Mouse (Mus musculus) left cerebral cortex, postnatal 4 days (tissue): ENCODE data around the gene Tgm7. TPM values are rescaled to one million over a fixed set of nuclear protein-coding genes. Genes with fewer than 3 reads are reported as not detected.

Source experiments
- DNase-seq: peaks from one replicate; pipeline ENCODE4 v3.0.0-alpha.2; 2022
- intact Hi-C: fragments of 180-260 bp; cut with DNase I; formaldehyde crosslinking; loops from one replicate; pipeline ENCODE4 v1.15.1; 2025
- total RNA-seq, 2 experiments: library from RNA; stranded (reverse); gene quantifications; 2 replicates each; pipeline ENCODE4 v1.2.3; 2021

Tgm7 gene
- total RNA-seq, 2 experiments from 2014 or later: not detected

DNA sequence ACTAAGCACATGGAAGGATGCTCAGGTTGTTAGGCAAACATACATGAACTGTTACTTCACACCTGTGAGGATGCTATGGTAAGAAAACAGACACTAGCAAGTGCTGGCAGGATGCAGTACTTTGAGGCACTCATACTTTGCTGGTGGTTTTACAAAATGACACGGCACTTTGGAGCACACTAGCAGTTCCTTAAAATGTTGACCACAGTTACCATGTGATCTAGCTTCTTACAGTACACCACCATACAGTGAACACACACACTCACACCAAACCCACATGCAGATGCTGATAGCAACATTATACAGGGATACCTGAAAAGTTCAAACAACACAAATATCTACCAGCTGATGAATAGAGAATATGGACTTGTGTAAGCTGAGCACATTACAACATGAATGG lies 27.0 kb downstream of the Tgm7 start:
- intact Hi-C loops: no loop called here
- no peak for DNase-seq

DNA sequence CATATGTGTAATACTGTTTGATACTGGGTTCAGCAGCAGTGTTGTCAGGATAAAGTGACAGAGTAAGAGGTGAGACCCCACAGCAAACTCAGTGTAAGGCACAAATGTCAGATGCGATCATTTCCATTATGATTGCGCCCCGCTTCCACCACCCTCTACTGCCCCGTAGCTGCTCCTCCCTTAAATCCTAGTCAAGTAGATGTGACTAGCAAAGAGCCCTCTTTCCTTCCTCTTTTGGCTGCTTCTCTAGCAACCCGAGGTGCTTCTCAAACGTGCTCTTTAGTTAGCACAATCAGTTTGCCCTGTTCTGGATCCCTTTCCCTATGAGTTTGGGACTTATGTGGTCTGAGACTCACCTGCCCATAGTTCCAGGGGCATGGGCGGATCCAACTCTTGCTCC lies 34.8 kb downstream of the Tgm7 start:
- DNase-seq: no peak
- intact Hi-C loops: no loop called here

DNA sequence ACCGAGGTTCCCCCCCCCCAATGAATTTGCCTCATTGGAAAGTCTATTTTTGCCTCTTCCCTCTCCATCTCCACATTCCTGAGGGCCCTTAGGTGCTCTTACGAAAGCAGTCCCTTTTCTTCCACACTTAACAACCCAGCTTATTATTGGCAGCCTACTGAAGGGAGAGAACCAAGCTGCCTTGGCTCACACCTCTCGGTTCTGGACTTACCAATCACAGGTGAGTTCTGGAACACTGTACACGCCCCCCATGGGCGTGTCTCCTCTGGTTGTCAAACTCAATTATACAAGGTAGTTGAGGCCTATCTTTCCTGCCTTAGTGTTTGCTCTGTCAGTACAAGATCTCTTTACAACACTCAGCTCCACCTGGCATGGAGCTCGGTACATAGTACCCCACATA lies 37.7 kb downstream of the Tgm7 start:
- intact Hi-C loops: no loop called here
- no peak for DNase-seq

DNA sequence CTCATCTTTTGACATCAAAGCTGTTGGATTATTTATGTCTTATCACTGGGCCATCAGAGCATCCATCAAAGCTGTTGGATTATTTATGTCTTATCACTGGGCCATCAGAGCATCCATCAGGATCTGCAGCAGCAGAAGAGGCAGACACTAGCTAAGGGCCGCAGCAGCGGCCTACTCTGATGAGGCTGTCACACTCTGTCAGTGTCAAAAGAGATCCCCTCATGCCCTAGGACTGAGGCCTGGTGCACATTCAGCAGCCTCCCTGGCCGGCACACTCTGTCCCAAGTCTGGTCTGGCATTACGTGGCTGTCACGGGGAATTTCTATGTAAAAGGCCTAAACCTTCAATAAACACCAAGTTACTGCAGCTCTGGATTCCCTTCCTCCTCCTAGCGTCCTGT lies 40.1 kb downstream of the Tgm7 start:
- intact Hi-C loops: no loop called here
- no peak for DNase-seq

DNA sequence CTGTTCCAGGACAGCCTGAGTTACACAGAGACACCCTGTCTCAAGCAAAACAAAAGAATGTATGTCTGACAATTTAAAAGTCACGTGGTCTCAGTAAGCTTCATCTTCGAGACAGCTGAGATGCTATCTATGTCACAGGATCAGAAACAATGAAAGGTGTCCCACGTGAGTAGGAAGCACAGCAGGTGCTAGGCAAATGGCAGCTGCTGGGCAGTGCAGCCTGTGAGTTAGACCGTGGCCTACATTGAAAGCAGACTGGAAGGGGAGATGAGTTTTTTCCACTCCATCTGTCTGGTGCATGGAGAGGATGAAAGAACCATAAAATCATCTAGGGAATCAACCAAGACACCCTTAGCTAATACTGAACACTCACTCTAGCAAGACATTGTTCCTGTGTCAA lies 42.5 kb downstream of the Tgm7 start:
- intact Hi-C loops: no loop called here
- no peak for DNase-seq

DNA sequence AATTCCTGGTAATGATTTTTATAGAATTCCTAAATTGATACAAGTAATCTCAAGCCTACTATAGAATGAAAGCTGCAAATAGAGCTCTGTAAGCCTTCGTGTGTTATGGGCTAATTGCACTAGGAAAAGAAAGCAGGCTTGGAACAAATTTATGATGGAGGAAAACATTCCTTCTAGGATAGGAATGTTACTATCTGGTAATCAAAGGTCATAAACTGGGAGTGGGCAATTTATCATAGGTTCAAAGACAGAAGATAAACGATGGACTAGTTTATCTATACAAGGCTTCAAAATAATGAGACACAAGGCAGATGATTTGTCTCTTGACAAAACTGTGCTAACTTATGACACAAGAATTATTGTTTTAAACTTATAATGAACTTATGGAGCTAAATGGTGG lies 48.3 kb downstream of the Tgm7 start:
- intact Hi-C loops: no loop called here
- no peak for DNase-seq

DNA sequence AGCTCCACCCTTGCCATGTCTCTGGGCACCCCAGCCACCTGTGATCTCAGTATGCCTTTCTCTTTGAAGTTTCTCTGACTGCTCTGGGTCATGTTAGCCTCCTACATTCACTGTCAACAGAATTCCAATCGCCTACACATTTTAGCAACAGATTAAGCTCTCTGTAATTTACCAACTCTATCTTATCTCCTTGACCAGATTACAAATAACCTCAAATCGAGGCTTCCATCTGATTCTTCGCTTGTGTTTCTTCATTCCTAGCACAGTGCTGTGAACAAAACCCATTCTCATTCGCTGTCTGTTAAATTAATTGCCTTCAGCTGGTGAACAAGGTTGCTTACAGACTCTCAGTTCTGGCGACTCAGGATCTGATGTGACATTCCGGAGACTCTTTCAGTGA lies 51.6 kb downstream of the Tgm7 start:
- intact Hi-C loops: no loop called here
- no peak for DNase-seq

DNA sequence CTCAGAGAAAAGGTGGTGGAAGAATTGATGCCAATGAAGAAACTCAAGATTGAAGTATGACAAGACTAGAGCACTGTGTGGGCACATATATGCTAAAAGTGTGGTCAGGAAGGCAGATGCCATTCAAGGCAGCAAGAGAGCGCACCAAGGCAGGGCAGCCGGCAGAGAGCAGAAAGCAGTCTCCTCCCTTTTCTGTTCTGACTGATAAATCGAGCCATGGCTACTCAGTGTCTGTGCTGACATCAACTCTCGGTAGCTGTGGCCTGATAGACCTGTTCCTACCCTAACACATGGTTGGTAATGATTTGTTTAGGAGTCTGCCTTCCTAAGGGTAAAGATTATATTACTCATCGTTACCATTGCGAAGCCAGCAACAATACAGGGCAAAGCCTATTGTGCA lies 53.7 kb downstream of the Tgm7 start:
- DNase-seq: no peak
- intact Hi-C loops: no loop called here

DNA sequence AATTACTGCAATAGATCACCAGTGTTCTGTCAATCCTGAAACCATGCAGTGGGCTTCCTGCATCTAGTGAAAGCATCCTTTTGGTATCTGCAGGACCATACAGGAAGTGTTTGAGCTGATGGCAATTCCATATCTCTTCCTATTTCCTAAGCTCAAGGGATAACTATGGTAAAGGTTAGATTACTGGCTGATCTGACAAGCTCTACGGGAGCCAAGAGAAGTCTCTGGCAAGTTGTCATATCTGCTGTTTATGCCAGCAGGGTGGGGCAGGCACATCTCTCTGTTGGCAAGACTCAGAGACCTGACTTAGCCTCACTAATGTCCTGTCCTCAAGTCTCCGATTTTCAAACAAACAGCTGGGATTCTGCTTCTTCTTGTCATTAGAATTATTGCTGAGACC lies 55.5 kb downstream of the Tgm7 start:
- intact Hi-C loops: no loop called here
- no peak for DNase-seq

DNA sequence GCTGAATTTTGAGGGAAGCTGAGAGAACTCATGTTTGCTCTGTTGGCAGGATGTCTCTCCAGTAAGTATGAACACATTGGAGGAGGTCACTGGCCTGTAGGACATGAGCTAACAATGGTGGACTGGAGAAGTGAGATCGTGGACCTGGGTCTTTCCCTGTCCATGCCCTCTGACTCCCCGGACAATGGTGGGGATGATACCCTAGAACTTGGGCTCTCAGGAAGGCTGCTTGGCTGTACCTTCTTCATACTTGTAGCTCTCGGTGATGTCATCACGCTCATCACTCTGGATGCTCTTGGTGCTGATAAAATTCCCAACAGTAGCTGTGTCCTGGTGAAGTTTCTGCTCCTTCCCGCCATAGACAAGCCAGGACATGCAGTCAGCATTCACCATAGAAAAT lies 57.4 kb downstream of the Tgm7 start:
- intact Hi-C loops: no loop called here
- DNase-seq: no peak

DNA sequence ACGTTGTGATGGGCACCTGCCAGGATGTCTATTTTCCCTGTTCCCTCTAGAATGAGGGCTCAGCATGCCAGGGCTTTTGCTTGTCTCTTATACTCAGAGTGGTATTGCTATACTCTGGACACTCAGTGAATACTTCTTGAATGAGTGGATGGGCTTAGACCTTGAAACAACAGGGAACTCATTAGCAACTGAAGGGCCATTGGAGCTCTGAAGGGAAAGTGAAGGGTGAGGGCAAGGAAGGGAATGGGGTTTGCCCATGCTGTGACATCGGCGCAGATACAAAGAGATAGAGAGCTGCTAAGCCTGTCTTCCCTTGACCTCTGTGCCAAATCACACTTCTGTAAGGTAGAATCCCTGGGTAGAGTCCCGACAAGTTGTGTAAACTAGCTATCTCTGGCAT lies 63.9 kb downstream of the Tgm7 start:
- intact Hi-C loops: no loop called here
- no peak for DNase-seq

Other genes with a start within 250 kb of the Tgm7 start
- 10 to 100 TPM; 47.6 to 51.2 TPM for gene Ubr1, start 139.1 kb downstream of the Tgm7 start, total RNA-seq
- 10 to 100 TPM; 17.9 to 19.0 TPM for gene Tmem62, start 132.8 kb downstream of the Tgm7 start, total RNA-seq
- 10 to 100 TPM; 55.8 to 59.1 TPM for gene Ccndbp1, start 101.4 kb downstream of the Tgm7 start, total RNA-seq
- not detected for gene Epb42, start 72.7 kb downstream of the Tgm7 start, total RNA-seq
- gene Tgm5, start 24.0 kb downstream of the Tgm7 start, total RNA-seq: under 1 TPM; 0.14 to 0.20 TPM
- 10 to 100 TPM; 16.1 to 16.8 TPM for gene Adal, start 30.6 kb upstream of the Tgm7 start, total RNA-seq
- 1 to 10 TPM; 9.2 to 9.4 TPM for gene Lcmt2, start 30.9 kb upstream of the Tgm7 start, total RNA-seq
- gene Tubgcp4, start 60.9 kb upstream of the Tgm7 start, total RNA-seq: 10 to 100 TPM; 32.3 to 34.5 TPM
- 1 to 10 TPM; 7.3 to 7.9 TPM for gene Zscan29, start 61.3 kb upstream of the Tgm7 start, total RNA-seq
- gene Trp53bp1, start 161.6 kb upstream of the Tgm7 start, total RNA-seq: 100 to 1,000 TPM; 238 to 265 TPM
- 100 to 1,000 TPM; 161 to 189 TPM for gene Map1a, start 179.8 kb upstream of the Tgm7 start, total RNA-seq
- 10 to 100 TPM; 24.7 to 30.8 TPM for gene Ppip5k1, start 245.6 kb upstream of the Tgm7 start, total RNA-seq
- gene Ckmt1, start 247.9 kb upstream of the Tgm7 start, total RNA-seq: 100 to 1,000 TPM; 119 to 134 TPM